Mouse (Mus musculus): ENCODE results near the gene Fut4.

GRCm38 (mm10) chr9:14772074-14772473, 19.9 kb upstream of the Fut4 start:
- TF ChIP-seq CTCF (conservative IDR thresholded peaks at IDR 0.05; ENCODE audit: insufficient read depth, insufficient read length, low read depth, low read length) (no peak), POLR2A (IDR thresholded peaks at IDR 0.05; ENCODE audit: low read depth, low read length) (no peak)

Data from kidney, adult 2 months (tissue).